Mouse (Mus musculus) kidney, embryonic 14.5 days (tissue): ENCODE measurements around the gene Prdm11. TPM values are rescaled to one million over a fixed set of nuclear protein-coding genes. Genes with fewer than 3 reads are reported as not detected.

Experiments
- ATAC-seq: fragments of 200-750 bp; cut with Nextera tagmentation; 2 replicates; pipeline ENCODE4 v1.8.0; 2017; ENCODE audit warnings: moderate number of reproducible peaks, mild to moderate bottlenecking, moderate TSS enrichment, moderate library complexity; ENCODE audit not compliant: low FRiP score, low TSS enrichment
- H3K27ac ChIP-seq: fragments of 300-500 bp; sonication (generic); 2 replicates; pipeline ENCODE4 v1.5.1; 2014; ENCODE audit warnings: low read depth, mild to moderate bottlenecking, low read length, moderate library complexity, mixed read lengths
- H3K27me3 ChIP-seq: fragments of 300-500 bp; sonication (generic); 2 replicates; pipeline ENCODE4 v1.6.1; 2014; ENCODE audit warnings: mild to moderate bottlenecking, low read length; ENCODE audit not compliant: control insufficient read depth, insufficient read depth
- H3K36me3 ChIP-seq: fragments of 300-500 bp; sonication (generic); 2 replicates; pipeline ENCODE4 v1.6.1; 2014; ENCODE audit warnings: low read length, mixed read lengths; ENCODE audit not compliant: control insufficient read depth, insufficient read depth
- H3K4me1 ChIP-seq: fragments of 300-500 bp; sonication (generic); 2 replicates; pipeline ENCODE4 v1.6.1; 2014; ENCODE audit warnings: low read length, mixed read lengths; ENCODE audit not compliant: control insufficient read depth, insufficient read depth
- H3K4me2 ChIP-seq: fragments of 300-500 bp; sonication (generic); replicated peaks from 2 replicates; pipeline ENCODE4 v1.6.1; 2014; ENCODE audit warnings: low read depth, mild to moderate bottlenecking, low read length
- H3K4me3 ChIP-seq: fragments of 300-500 bp; sonication (generic); 2 replicates; pipeline ENCODE4 v1.5.1; 2014; ENCODE audit warnings: mild to moderate bottlenecking, low read length
- H3K9ac ChIP-seq: fragments of 300-500 bp; sonication (generic); 2 replicates; pipeline ENCODE4 v1.6.1; 2014; ENCODE audit warnings: low read depth, mild to moderate bottlenecking, low read length, moderate library complexity
- H3K9me3 ChIP-seq: fragments of 300-500 bp; sonication (generic); 2 replicates; pipeline ENCODE4 v1.6.1; 2016; ENCODE audit warnings: low read length; ENCODE audit not compliant: control insufficient read depth
- WGBS: fragments of 180-500 bp; shearing (Covaris S2); extraction: QIAGEN DNeasy Blood & Tissue Kit; methylation state at CpG from one replicate; pipeline ENCODE4 v1.1.7; 2014; 5-methylcytosine and 5-hydroxymethylcytosine counted together
- polyA plus RNA-seq: library from polyadenylated mRNA; unstranded; fragments of >200 nt; fragmentation: Nextera tagmentation; extraction: Ambion mirVana; gene quantifications from 2 replicates; pipeline ENCODE4 v1.2.1, GENCODE M21; 2014

Gene Prdm11
- polyA plus RNA-seq, 1 experiment from 2014 or later: 4.3 TPM

- WGBS: 17% methylated on average over 6 of the region's 6 CpGs
- Histone ChIP-seq H3K36me3 (no peaks in the 10 kb centered on the region), H3K27me3 (no peaks in the 10 kb centered on the region), H3K9me3 (peaks cover 2% of the 10 kb centered on the region; the same call in 1 of the 2 replicates), H3K4me2 (no peak overlapping the region), H3K4me3 (no peak overlapping the region), H3K27ac (no peak overlapping the region), H3K4me1 (peaks cover 21% of the 10 kb centered on the region), H3K9ac (no peak overlapping the region)
- ATAC-seq: no peak
Measured at GRCm38 (mm10) chr2:93048601-93049323, 2.8 kb upstream of the Prdm11 start.

GRCm38 (mm10) chr2:93047491-93048050 lies 1.6 kb upstream of the Prdm11 start:
- H3K4me3 ChIP-seq: no peak overlapping the region
- 70% methylated on average over 7 of the region's 7 CpGs for WGBS
- H3K4me2 ChIP-seq: no peak overlapping the region
- peaks cover 25% of the 10 kb centered on the region for H3K4me1 ChIP-seq
- no peaks in the 10 kb centered on the region for H3K27me3 ChIP-seq
- peaks cover 5% of the 10 kb centered on the region; the same call in 1 of the 2 replicates for H3K36me3 ChIP-seq
- peaks cover 2% of the 10 kb centered on the region; the same call in 1 of the 2 replicates for H3K9me3 ChIP-seq
- ATAC-seq: no peak
- H3K9ac ChIP-seq: no peak overlapping the region
- H3K27ac ChIP-seq: no peak overlapping the region

GRCm38 (mm10) chr2:93047036-93047435 lies 1.1 kb upstream of the Prdm11 start:
- Histone ChIP-seq H3K27ac (no peak overlapping the region), H3K9me3 (peaks cover 2% of the 10 kb centered on the region; the same call in 1 of the 2 replicates), H3K27me3 (no peaks in the 10 kb centered on the region), H3K4me1 (peaks cover 26% of the 10 kb centered on the region), H3K4me2 (no peak overlapping the region; the same call in 1 of the 2 replicates), H3K9ac (no peak overlapping the region), H3K4me3 (peak overlapping the region; percentile 80; the same call in 1 of the 2 replicates), H3K36me3 (peaks cover 5% of the 10 kb centered on the region; the same call in 1 of the 2 replicates)
- 41% methylated on average over 6 of the region's 6 CpGs for WGBS
- no peak for ATAC-seq

GRCm38 (mm10) chr2:93046509-93046835 lies 505 bp upstream of the Prdm11 start:
- Histone ChIP-seq H3K27me3 (no peaks in the 10 kb centered on the region), H3K9ac (peak overlapping the region; percentile 98; the same call in 1 of the 2 replicates), H3K27ac (peak overlapping the region; percentile 93), H3K4me1 (peaks cover 31% of the 10 kb centered on the region), H3K9me3 (no peaks in the 10 kb centered on the region), H3K4me2 (peak overlapping the region; percentile 83), H3K36me3 (peaks cover 5% of the 10 kb centered on the region; the same call in 1 of the 2 replicates), H3K4me3 (peak overlapping the region; percentile 80)
- no peak for ATAC-seq
- 16% methylated on average over 5 of the region's 5 CpGs for WGBS

- H3K9me3 ChIP-seq: no peaks in the 10 kb centered on the region
- H3K27me3 ChIP-seq: no peaks in the 10 kb centered on the region
- peak; percentile 96 for ATAC-seq
- peak overlapping the region; percentile 98 for H3K9ac ChIP-seq
- H3K4me3 ChIP-seq: peak overlapping the region; percentile 80
- H3K4me1 ChIP-seq: peaks cover 39% of the 10 kb centered on the region
- H3K27ac ChIP-seq: peak overlapping the region; percentile 93
- peak overlapping the region; percentile 83 for H3K4me2 ChIP-seq
- H3K36me3 ChIP-seq: peaks cover 5% of the 10 kb centered on the region; the same call in 1 of the 2 replicates
- WGBS: under 1% methylated on average over 35 of the region's 55 CpGs
Measured at GRCm38 (mm10) chr2:93045129-93045817, 694 bp downstream of the Prdm11 start.

- ATAC-seq: no peak
- Histone ChIP-seq H3K27me3 (no peaks in the 10 kb centered on the region), H3K27ac (no peak overlapping the region), H3K9me3 (no peaks in the 10 kb centered on the region), H3K9ac (peak overlapping the region; percentile 98; the same call in 1 of the 2 replicates), H3K4me1 (peaks cover 44% of the 10 kb centered on the region), H3K36me3 (peaks cover 5% of the 10 kb centered on the region; the same call in 1 of the 2 replicates), H3K4me3 (no peak overlapping the region), H3K4me2 (no peak overlapping the region)
- 58% methylated on average over 3 of the region's 3 CpGs for WGBS
Measured at GRCm38 (mm10) chr2:93043449-93044157, 2.4 kb downstream of the Prdm11 start.

GRCm38 (mm10) chr2:93041470-93041869 lies 4.5 kb downstream of the Prdm11 start:
- Histone ChIP-seq H3K9me3 (no peaks in the 10 kb centered on the region), H3K4me1 (peaks cover 42% of the 10 kb centered on the region), H3K27ac (peak overlapping the region; percentile 48; the same call in 1 of the 2 replicates), H3K36me3 (peaks cover 5% of the 10 kb centered on the region; the same call in 1 of the 2 replicates), H3K27me3 (no peaks in the 10 kb centered on the region), H3K9ac (peak overlapping the region; percentile 13; the same call in 1 of the 2 replicates), H3K4me3 (no peak overlapping the region), H3K4me2 (no peak overlapping the region)
- WGBS: 25% methylated on average over 6 of the region's 6 CpGs
- no peak for ATAC-seq

- Histone ChIP-seq H3K36me3 (peaks cover 5% of the 10 kb centered on the region; the same call in 1 of the 2 replicates), H3K9ac (no peak overlapping the region), H3K4me2 (no peak overlapping the region), H3K9me3 (no peaks in the 10 kb centered on the region), H3K4me3 (no peak overlapping the region), H3K27ac (peak overlapping the region; percentile 44; the same call in 1 of the 2 replicates), H3K27me3 (no peaks in the 10 kb centered on the region), H3K4me1 (peaks cover 46% of the 10 kb centered on the region)
- ATAC-seq: no peak
- 61% methylated on average over 7 of the region's 7 CpGs for WGBS
Measured at GRCm38 (mm10) chr2:93040841-93041240, 5.1 kb downstream of the Prdm11 start.
